Mouse (Mus musculus) myocyte (in vitro differentiated cells): ENCODE data around the gene Grik4. TPM values are rescaled to one million over a fixed set of nuclear protein-coding genes. Genes with fewer than 3 reads are reported as not detected.

Experiments
- H3K27me3 ChIP-seq: one replicate; pipeline ENCODE4 v1.6.1; 2011; ENCODE audit not compliant: control insufficient read depth, insufficient read depth, insufficient read length
- H3K36me3 ChIP-seq: one replicate; pipeline ENCODE4 v1.6.1; 2011; ENCODE audit not compliant: control insufficient read depth, insufficient read depth
- H3K4me2 ChIP-seq: one replicate; pipeline ENCODE4 v1.6.1; 2011; ENCODE audit warnings: low read depth, control low read depth
- H3K4me3 ChIP-seq: one replicate; pipeline ENCODE4 v1.5.1; 2011; ENCODE audit warnings: mild to moderate bottlenecking, control low read depth, moderate library complexity
- H3K79me2 ChIP-seq: one replicate; pipeline ENCODE4 v1.6.1; 2011; ENCODE audit not compliant: control insufficient read depth, insufficient read depth
- H3ac ChIP-seq: one replicate; pipeline ENCODE4 v1.6.1; 2011; ENCODE audit not compliant: control insufficient read depth, insufficient read length
- CEBPB ChIP-seq: IDR thresholded peaks from 2 replicates; pipeline ENCODE4 v1.6.1; 2011; ENCODE audit warnings: mild to moderate bottlenecking, moderate library complexity; ENCODE audit not compliant: poor library complexity, insufficient read depth, severe bottlenecking
- E2F4 ChIP-seq: IDR thresholded peaks from one replicate; pipeline ENCODE4 v1.6.1; 2011; ENCODE audit warnings: mild to moderate bottlenecking, control low read depth, moderate library complexity; ENCODE audit not compliant: insufficient read depth
- MAX ChIP-seq: IDR thresholded peaks from one replicate; pipeline ENCODE4 v1.6.1; 2011; ENCODE audit warnings: low read depth, mild to moderate bottlenecking, control low read depth
- MYOD1 ChIP-seq, 3 experiments: IDR thresholded peaks; one replicate each; pipeline ENCODE4 v1.6.1; 2011; ENCODE audit warnings: control low read depth in 2 of 3, low read depth in 2 of 3, mild to moderate bottlenecking in 2 of 3, moderate library complexity in 1 of 3; ENCODE audit not compliant: insufficient read length in 2 of 3, control insufficient read depth in 1 of 3
- MYOG ChIP-seq, 3 experiments: IDR thresholded peaks; one replicate each; pipeline ENCODE4 v1.6.1; 2011; ENCODE audit warnings: control low read depth in 2 of 3, low read depth in 2 of 3, mild to moderate bottlenecking in 2 of 3; ENCODE audit not compliant: insufficient read length in 2 of 3, control insufficient read depth in 1 of 3, insufficient read depth in 1 of 3
- POLR2A ChIP-seq: IDR thresholded peaks from one replicate; pipeline ENCODE4 v1.6.1; 2011; ENCODE audit warnings: low read depth, mild to moderate bottlenecking, control low read depth, moderate library complexity; ENCODE audit not compliant: insufficient read length
- POLR2AphosphoS2 ChIP-seq: IDR thresholded peaks from one replicate; pipeline ENCODE4 v1.6.1; 2011; ENCODE audit warnings: low read depth, control low read depth; ENCODE audit not compliant: insufficient read length
- REST ChIP-seq: IDR thresholded peaks from one replicate; pipeline ENCODE4 v1.6.1; 2011; ENCODE audit warnings: mild to moderate bottlenecking, control low read depth, moderate library complexity; ENCODE audit not compliant: insufficient read depth, insufficient read length
- SRF ChIP-seq: IDR thresholded peaks from one replicate; pipeline ENCODE4 v1.6.1; 2011; ENCODE audit warnings: low read depth; ENCODE audit not compliant: control insufficient read depth, insufficient read length
- TCF12 ChIP-seq: IDR thresholded peaks from one replicate; pipeline ENCODE4 v1.6.1; 2011; ENCODE audit warnings: mild to moderate bottlenecking, control low read depth; ENCODE audit not compliant: poor library complexity, insufficient read depth, severe bottlenecking
- TCF3 ChIP-seq: IDR thresholded peaks from one replicate; pipeline ENCODE4 v1.6.1; 2011; ENCODE audit warnings: low read depth, control low read depth; ENCODE audit not compliant: insufficient read length
- USF1 ChIP-seq: IDR thresholded peaks from one replicate; pipeline ENCODE4 v1.6.1; 2011; ENCODE audit warnings: low read depth, mild to moderate bottlenecking, control low read depth, moderate library complexity
- polyA plus RNA-seq: library from polyadenylated mRNA; unstranded; fragments of >200 nt; fragmentation: generic; extraction: Trizol; gene quantifications from one replicate; pipeline ENCODE4 v1.2.1, GENCODE M21; 2012; ENCODE audit warnings: missing spikeins

Grik4 gene
- polyA plus RNA-seq, 1 experiment, result not detected

DNA sequence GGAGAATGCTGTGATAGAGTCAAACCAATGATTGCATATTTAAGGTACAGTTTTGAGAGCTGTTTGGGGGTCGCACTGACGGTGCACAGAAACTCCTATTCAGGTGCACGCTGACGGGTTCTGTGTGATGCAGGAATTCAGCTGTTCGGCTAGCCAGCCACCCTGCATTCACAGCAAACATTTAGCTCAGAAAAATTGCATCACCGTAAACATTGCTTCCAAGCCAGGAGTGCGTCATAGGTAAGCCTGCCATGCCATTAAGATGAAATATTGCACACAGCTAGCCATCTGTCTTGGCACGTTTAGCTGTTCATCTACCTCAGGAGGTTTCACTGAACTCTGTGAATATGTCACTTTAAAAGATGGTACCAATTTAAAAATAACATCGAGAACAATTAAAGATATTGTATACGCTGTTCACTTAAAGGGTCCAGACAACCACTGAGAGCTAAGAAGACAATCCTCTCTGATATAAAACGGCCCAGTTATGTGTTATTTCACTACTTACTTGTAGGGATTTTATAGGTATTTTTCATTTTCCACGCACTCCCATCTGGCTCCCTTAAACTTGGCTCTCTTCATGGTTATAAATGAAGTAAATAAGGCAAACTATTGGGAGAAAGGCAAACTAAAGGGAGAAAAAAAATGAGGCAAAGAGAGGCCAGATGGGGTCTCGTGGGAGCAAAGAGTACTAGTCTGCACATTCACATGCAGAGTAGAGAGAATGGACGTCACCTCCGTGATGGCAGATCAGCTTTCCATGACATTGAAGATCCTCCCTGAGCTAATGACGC lies 453.5 kb downstream of the Grik4 start:
- Histone ChIP-seq H3K4me3 (no peak overlapping the region), H3K27me3 (no peaks in the 10 kb centered on the region), H3ac (no peak overlapping the region), H3K79me2 (no peaks in the 10 kb centered on the region), H3K36me3 (no peaks in the 10 kb centered on the region), H3K4me2 (no peak overlapping the region)
- TF ChIP-seq MYOG (IDR thresholded peaks at IDR 0.05; ENCODE audit: control insufficient read depth in 1 of 3, insufficient read depth in 1 of 3, insufficient read length in 2 of 3, low read depth in 2 of 3) (no peak), POLR2A (no peak), E2F4 (no peak), POLR2AphosphoS2 (no peak), REST (no peak), USF1 (no peak)

- Histone ChIP-seq H3ac (no peak overlapping the region), H3K4me3 (no peak overlapping the region), H3K36me3 (no peaks in the 10 kb centered on the region), H3K4me2 (no peak overlapping the region), H3K27me3 (no peaks in the 10 kb centered on the region), H3K79me2 (no peaks in the 10 kb centered on the region)
- TF ChIP-seq REST (no peak), POLR2A (no peak), MAX (no peak), TCF3 (no peak), CEBPB (no peak), MYOG (IDR thresholded peaks at IDR 0.05; ENCODE audit: control insufficient read depth in 1 of 3, insufficient read depth in 1 of 3, insufficient read length in 2 of 3, low read depth in 2 of 3) (no peak), POLR2AphosphoS2 (no peak), SRF (no peak), E2F4 (no peak), TCF12 (no peak), USF1 (no peak), MYOD1 (IDR thresholded peaks at IDR 0.05; ENCODE audit: control insufficient read depth in 1 of 3, insufficient read length in 2 of 3, low read depth in 2 of 3) (no peak)
Measured at GRCm38 (mm10) chr9:42488071-42488470, 456.2 kb downstream of the Grik4 start.

GRCm38 (mm10) chr9:42486913-42487312 lies 457.4 kb downstream of the Grik4 start:
- Histone ChIP-seq H3ac (no peak overlapping the region), H3K4me3 (no peak overlapping the region), H3K79me2 (no peaks in the 10 kb centered on the region), H3K36me3 (no peaks in the 10 kb centered on the region), H3K27me3 (no peaks in the 10 kb centered on the region), H3K4me2 (no peak overlapping the region)
- TF ChIP-seq TCF12, result no peak
- TF ChIP-seq REST, result no peak
- TF ChIP-seq MAX, result no peak
- TF ChIP-seq MYOD1 (IDR thresholded peaks at IDR 0.05; ENCODE audit: control insufficient read depth in 1 of 3, insufficient read length in 2 of 3, low read depth in 2 of 3), result no peak
- no peak for TF ChIP-seq POLR2AphosphoS2
- no peak for TF ChIP-seq SRF
- no peak for TF ChIP-seq E2F4
- no peak for TF ChIP-seq MYOG (IDR thresholded peaks at IDR 0.05; ENCODE audit: control insufficient read depth in 1 of 3, insufficient read depth in 1 of 3, insufficient read length in 2 of 3, low read depth in 2 of 3)
- TF ChIP-seq USF1, result no peak
- no peak for TF ChIP-seq TCF3
- no peak for TF ChIP-seq POLR2A
- TF ChIP-seq CEBPB, result no peak

DNA sequence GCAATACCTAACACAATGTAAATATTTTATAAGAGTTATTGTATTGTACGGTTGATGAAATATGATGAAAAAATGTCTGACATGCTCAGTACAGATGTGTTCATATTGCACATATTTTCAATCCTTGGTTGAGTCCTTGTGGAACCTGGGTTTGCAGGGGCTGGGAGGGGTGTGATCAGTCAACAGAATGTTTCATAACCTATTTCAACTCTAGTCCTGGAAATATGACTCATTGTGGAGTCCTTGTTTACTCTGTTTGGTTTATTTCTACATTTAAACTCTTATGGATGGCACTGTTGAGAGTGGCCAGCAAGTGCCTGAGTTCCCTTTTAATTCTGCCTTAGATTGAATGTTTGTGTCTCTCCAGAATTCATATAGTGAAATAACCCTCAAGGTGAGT lies 459.6 kb downstream of the Grik4 start:
- no peak overlapping the region for H3ac ChIP-seq
- TF ChIP-seq POLR2AphosphoS2 (no peak), TCF12 (no peak), SRF (no peak), POLR2A (no peak), E2F4 (no peak), REST (no peak), USF1 (no peak), CEBPB (no peak), TCF3 (no peak), MYOG (IDR thresholded peaks at IDR 0.05; ENCODE audit: control insufficient read depth in 1 of 3, insufficient read depth in 1 of 3, insufficient read length in 2 of 3, low read depth in 2 of 3) (no peak), MYOD1 (IDR thresholded peaks at IDR 0.05; ENCODE audit: control insufficient read depth in 1 of 3, insufficient read length in 2 of 3, low read depth in 2 of 3) (no peak), MAX (no peak)
- H3K36me3 ChIP-seq, result no peaks in the 10 kb centered on the region
- H3K4me2 ChIP-seq, result no peak overlapping the region
- H3K79me2 ChIP-seq, result no peaks in the 10 kb centered on the region
- H3K27me3 ChIP-seq, result no peaks in the 10 kb centered on the region
- no peak overlapping the region for H3K4me3 ChIP-seq

DNA sequence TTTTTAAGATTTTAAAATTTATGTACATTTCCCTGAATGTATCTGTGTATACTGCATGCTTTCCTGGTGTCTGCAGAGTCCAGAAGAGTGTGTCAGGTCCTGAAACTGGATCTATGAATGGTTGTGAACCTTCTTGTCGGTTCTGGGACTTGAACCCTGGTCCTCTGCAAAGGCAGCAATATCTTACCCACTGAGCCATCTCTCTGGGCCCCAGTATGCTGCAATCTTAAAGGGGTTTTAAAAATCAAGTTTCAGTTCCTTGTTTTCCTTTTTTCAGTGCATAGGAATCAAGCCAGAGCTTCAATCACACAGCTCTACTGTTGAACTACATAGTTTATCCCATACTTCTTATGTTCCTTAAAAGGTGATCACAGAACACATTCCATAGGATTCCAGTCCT lies 461.3 kb downstream of the Grik4 start:
- H3K79me2 ChIP-seq, result no peaks in the 10 kb centered on the region
- H3K4me2 ChIP-seq, result no peak overlapping the region
- H3K4me3 ChIP-seq, result no peak overlapping the region
- no peaks in the 10 kb centered on the region for H3K27me3 ChIP-seq
- H3ac ChIP-seq, result no peak overlapping the region
- no peaks in the 10 kb centered on the region for H3K36me3 ChIP-seq
- TF ChIP-seq MYOG (IDR thresholded peaks at IDR 0.05; ENCODE audit: control insufficient read depth in 1 of 3, insufficient read depth in 1 of 3, insufficient read length in 2 of 3, low read depth in 2 of 3) (no peak), POLR2A (no peak), REST (no peak), CEBPB (no peak), TCF3 (no peak), E2F4 (no peak), MAX (no peak), SRF (no peak), POLR2AphosphoS2 (no peak), TCF12 (no peak), MYOD1 (IDR thresholded peaks at IDR 0.05; ENCODE audit: control insufficient read depth in 1 of 3, insufficient read length in 2 of 3, low read depth in 2 of 3) (no peak), USF1 (no peak)
